Mouse (Mus musculus): ENCODE results near the gene AY074887. TPM values are rescaled to one million over a fixed set of nuclear protein-coding genes. Genes with fewer than 3 reads are reported as not detected.

Gene AY074887
- 0.81 to 1.3 TPM in 2 of 4 replicates, not detected in the others for total RNA-seq (2023)

DNA sequence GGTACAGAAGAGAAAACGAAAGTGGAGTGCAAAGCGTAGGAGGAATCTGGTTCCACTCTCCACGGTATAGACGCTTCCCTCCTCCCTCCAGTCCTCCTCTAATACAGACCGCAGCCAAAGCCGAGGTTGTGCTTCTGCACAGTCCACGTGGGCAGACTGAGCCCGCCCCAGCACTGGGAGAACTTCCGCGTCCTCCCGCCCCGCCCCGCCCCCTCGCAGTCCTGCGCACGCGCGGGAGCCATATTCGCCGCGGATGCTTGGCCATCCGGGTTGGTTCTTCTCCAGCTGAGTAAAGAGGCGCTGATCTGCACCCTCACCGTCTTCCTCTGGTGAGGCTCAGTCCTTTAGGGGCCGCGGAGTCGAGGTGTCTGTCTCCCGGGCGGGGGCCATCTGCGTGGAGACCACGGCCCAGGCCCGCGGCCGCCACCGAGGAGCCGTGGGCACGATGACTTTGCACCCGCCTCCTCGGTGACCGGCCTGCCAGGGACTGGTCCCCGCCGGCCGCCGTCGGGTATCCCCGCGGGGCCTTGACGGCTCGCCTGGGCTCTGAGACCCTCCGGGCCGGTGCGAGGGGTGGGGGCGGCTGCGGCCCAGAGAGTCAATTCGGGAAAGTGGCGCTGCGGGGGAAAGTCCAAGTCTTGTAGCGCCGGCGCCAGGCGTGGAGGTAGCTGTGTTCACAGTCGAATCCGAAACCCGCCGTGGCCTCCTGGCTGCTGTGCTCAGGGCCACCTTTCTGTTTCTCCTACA lies at the start of gene AY074887, which contains the start of gene Psma4:
AY074887 (minus strand) TSS at position 424 of the 747 bp plus-strand sequence.
Psma4 (plus strand) TSS at position 216 of the 747 bp plus-strand sequence.

DNA sequence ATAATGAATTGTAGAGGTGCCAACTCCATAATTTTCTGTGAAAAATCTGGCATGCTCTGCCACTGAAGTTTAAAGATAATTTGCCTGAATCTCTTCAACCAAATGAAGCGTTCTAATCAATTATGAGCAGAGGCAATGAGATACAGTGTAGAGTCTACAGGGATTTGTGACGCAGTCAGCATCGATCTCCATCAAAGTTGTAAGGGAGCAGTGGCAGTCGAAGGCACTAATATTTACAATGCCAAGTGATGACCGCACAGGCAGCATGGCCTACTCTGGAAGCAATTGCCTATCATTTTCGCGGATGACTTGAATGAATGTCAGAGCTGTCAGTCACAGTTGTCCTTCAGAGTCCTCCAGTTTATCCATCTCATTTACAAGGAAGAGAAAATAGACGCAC lies 29.9 kb upstream of the AY074887 start, which contains the start of gene Chrna5:
Chrna5 (plus strand) TSS at position 207 of the 400 bp plus-strand sequence.

DNA sequence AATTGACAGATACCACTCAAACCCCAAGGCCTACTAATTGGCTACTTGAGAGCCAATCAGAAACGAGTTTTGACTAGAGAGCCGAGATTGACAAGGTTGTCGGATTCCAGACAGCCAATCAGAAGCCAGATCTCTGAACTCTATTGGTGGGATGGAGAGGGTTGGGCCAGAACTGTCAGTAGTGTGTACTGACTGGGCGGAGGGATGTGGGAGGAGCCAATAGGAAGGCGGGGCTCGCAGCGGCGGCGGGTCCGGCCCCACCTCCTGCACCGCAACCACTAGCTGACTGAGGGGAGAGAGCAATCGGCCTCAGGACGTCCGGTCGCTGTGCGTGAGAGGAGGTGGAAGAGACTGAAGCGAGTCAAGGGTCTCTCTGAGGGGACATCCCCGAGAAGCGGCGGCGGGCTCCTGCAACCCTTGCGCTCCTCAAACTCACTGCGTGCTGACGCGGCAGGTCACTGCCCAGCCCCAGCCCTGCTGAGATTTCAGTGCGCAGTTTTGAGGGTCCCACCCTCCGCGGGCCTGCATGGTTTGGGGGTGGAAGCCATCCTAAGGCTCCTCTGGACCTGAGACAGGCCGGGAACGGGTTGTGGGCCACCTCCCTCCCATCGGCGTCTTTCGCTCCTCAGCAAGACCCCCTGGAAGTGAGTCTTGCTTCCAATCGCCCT lies 33.7 kb downstream of the AY074887 start, which contains the start of gene Hykk:
Hykk (plus strand) TSS at position 274 of the 668 bp plus-strand sequence.

Other genes with a start within 250 kb of the AY074887 start
- gene Wdr61, start 216.5 kb downstream of the AY074887 start, total RNA-seq (2023): 59.6 to 74.1 TPM (median 64.8 TPM) in 4 replicates
- not detected in 4 replicates for gene Crabp1, start 186.2 kb downstream of the AY074887 start, total RNA-seq (2023)
- gene Ireb2, start 87.2 kb downstream of the AY074887 start, total RNA-seq (2023): 44.9 to 55.0 TPM (median 50.6 TPM) in 4 replicates
- 0.55 to 1.3 TPM (median 1.0 TPM) in 4 replicates for gene Hykk, start 33.7 kb downstream of the AY074887 start, total RNA-seq (2023)
- 85.0 to 88.1 TPM (median 87.5 TPM) in 4 replicates for gene Psma4, start 208 bp downstream of the AY074887 start, total RNA-seq (2023)
- not detected in 4 replicates for gene Chrna5, start 29.9 kb upstream of the AY074887 start, total RNA-seq (2023)
- gene Chrna3, start 75.6 kb upstream of the AY074887 start, total RNA-seq (2023): not detected in 4 replicates
- gene Chrnb4, start 97.8 kb upstream of the AY074887 start, total RNA-seq (2023): not detected in 4 replicates
- gene Ube2q2, start 197.9 kb upstream of the AY074887 start, total RNA-seq (2023): 27.8 to 34.3 TPM (median 31.9 TPM) in 4 replicates

Data from B cell, adult 62 days (primary cell).